Mouse (Mus musculus) thymus, adult 2 months (tissue): Measurements from ENCODE around the gene Nppa.

Experiments used
- CTCF ChIP-seq: fragments of 200-500 bp; IDR thresholded peaks from 2 replicates; pipeline ENCODE4 v1.5.1; 2012; ENCODE audit warnings: mild to moderate bottlenecking, control low read depth, low read length, moderate library complexity, borderline replicate concordance; ENCODE audit not compliant: control insufficient read depth, poor library complexity, insufficient read depth; ENCODE audit errors: extremely low read depth
- POLR2A ChIP-seq: fragments of 200-500 bp; IDR thresholded peaks from 2 replicates; pipeline ENCODE4 v1.6.1; 2012; ENCODE audit warnings: mild to moderate bottlenecking, low read length, control low read depth, moderate library complexity; ENCODE audit not compliant: control insufficient read depth, poor library complexity, insufficient read depth; ENCODE audit errors: extremely low read depth

DNA sequence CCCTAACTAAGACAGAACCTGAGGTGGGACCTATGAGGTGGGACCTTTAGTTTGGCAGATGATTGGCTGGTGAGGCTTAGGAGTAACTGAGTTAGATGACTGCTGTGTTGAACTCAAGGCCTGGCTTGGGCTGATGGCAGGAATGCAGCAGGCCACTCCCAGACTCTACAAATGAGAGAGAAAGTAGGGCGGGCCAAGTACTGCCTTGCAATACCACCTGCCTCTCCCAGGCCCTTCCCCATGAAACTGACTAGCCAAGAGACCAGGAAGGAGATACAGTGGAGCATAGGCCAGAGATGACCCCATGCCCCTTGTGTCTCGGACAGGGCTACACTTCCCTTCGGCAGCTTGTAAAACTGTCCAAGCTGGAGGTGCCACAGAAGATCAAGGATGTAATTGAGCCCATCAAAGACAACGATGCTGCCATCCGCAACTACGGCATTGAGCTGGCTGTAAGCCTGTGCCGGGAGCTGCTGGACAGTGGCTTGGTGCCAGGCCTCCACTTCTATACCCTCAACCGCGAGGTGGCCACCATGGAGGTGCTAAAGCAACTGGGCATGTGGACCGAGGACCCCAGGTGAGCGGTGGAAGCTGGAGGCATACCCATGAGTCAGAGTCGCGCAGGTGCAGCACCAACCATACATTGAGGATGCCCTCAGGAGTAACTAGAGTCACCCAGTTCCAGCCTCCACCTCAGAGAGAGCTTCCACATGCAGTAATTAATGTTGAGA, 50.7 kb downstream of the Nppa start:
- TF ChIP-seq CTCF (no peak), POLR2A (no peak)
